Mouse (Mus musculus) natural killer cell, adult 2 months (primary cell): ENCODE measurements around the gene Dync1i2.

Experiments used
- DNase-seq, 2 experiments: peaks; one replicate each; pipeline ENCODE4 v3.0.0; 2022; ENCODE audit warnings: low spot score in 2 of 2

The Dync1i2 gene

DNA sequence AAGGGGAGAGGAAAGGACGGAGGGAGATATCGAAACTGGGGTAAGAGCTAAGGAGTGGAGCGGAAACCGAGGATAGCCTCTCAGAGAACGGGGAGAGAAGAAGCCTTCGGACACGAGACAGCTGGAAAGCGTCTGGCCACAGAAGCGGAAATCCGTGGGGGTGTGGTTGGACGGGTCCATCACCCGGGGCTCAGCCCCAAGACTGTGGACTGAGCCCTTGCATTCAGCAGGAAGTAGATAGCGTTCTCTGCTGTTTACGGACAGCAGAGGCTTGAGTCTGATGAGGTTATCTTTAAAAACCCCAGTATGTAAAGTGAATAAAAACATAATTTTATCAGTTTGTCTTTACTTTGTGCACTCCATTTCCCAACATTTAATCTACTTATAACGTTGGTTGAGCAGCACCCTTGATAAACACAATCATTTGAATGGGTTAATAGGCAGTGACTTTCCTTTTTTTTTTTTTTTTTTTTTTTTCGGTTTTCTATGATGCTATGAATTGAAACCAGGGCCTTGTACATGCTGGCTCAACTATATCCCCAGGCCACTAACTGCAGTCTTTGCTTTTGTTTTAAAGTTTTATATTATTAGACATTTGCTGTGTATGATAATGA lies 7.6 kb upstream of the Dync1i2 start:
- no peak for DNase-seq

DNA sequence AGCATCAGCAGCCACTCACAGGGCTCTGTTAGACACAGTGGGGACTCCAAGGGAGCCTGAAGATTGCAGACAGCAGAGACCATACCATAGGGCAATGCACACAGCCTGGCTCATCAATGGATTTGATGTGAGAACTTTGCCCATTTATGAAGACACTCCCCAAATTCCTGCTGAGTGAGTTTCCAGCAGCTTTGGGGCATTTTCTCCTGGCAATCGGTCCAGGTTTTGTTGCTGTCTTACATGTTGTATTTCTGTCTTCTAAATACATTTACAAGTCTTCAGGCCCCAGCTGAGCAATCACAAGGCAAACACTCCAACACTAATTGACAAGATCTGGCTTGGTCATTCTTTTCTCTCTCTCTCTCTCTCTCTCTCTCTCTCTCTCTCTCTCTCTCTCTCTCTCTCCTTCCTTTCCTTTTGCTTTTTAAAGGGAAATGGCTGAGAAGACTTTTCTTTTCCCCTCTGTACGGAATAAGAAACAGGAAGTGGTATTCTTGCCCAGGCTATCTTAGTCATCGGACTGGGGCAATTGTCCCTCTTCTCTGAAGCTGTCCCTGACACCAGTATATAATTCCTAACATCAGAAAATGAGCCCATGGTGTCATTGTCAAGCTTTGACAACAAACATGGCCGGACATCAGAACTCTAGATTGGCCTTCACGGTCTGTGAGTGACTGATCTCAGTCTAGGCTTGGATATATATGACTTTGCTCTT lies 2.3 kb upstream of the Dync1i2 start:
- no peak for DNase-seq

DNA sequence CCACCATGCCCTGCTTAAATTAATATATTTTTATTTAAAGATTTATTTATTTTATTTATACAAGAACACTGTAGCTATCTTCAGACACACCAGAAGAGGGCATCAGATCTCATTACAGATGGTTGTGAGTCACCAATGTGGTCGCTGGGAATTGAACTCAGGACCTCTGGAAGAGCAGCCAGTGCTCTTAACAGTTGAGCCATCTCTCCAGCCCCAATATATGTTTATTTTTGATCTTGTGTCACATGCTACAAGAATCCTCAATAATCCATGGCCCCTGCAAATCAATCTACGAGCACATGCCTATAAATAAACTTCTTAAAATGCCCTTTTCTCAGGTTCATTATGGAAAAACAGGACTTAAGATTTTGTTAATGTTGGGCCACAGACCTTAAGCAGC lies 410 bp upstream of the Dync1i2 start:
- no peak for DNase-seq

DNA sequence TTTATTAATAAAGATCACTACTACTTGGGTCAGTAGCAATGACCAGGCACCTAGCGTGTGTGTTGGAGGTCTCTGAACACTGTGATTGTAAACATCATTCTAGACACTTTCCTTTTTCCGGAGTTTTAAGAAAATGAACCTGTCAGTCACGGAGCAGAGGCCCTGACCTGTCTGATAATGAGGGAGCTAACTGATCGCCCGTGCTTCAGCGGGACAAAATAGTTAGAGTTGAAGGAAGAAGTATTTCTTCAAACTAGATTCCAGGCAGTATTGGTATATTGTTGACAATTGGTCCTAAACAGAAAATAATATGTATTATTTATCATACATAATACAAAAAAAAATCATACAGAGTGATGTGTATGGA lies 837 bp downstream of the Dync1i2 start:
- DNase-seq = no peak

DNA sequence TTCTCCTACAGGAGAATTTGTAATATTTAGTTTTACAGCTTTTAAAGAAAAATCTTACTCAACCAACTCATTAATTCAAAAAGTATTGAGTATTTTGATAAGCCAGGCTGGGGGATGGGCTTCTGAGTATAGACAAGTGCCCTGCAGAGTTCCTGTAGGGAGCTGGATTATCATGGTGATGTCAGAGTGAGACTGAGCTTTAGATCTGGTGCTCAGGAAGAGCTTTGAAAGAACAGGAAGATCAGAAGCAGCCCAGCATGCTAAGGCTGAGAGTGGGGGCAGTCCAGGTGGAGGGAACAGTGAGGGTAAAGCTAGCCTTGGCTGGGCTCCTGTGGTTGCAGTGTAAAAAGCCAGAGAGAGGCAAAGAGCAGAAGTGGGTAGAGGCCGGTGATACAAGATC lies 9.5 kb downstream of the Dync1i2 start:
- peak; percentile 4 to 30 for DNase-seq

DNA sequence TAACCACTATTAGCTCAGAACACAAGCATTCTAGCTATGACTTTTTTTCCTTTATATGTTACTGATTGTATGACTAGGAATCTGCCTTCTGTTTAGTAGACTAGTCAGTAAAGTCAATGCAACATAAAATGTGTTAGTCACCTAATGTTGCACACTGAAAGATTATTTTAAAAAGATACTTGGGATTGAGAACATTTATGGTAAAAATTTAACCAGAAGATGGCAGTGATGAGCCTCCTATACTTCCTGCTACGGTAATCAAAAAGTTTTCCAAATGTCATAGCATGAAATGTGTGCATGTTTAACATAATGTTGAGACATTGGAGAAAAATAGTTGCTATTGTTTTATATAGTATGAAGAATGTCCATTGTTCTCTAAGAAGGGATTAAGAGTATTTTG lies 15.9 kb downstream of the Dync1i2 start:
- no peak for DNase-seq

DNA sequence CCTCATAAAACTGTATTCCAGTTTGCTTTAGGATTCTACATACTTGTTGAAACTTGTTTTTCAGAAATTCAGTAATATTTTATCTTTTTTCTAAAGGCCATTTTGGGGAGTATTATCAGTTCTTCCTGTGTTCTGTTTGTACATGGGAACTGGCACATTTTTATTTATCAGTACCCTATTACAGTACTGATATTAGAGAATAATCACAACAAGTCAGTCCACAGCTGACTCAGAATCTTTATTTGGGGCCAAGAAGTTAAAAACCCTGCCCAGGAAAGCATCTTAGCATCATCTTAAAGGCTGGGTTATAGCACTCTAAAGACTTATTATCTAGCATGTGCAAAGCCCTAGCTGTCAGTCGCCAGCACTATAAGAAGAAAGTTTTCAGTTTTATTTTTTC lies 18.1 kb downstream of the Dync1i2 start:
- DNase-seq = no peak

DNA sequence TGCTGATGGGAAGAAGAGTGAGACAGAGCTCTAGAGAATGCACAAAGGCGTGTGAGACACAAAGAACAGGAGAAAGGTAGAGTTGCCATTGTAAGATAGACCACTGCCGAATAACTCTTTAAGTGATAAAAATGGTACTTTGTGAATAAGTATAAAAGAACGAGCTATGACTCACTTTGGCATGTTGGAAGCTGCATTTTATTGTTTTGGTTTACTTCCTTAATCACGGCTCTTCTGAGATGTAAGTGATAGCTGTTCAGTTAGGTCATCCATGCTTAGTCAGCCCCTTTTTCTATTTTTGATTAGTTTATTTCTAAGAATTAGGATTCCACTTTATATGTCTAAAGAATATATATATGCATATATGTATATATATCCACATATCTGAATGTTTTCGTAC lies 20.4 kb downstream of the Dync1i2 start:
- no peak for DNase-seq

DNA sequence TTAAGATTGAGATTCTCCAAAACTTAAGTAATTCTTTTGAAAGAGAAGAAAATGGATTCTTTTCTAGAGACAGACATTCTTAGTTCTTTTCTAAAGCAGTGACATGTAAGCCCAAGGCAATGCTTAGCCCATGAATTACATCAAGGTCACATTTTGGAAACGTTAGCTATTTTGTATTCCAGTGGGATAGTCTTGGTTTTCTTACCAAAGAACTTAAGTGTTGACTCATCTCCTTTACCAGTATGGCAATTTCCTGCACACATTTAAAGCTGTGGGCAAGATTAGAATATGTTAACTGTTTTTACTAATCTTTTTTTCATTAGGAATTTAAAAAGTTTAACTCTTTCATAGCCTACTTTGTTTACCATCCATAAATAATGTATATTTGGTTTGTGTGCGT lies 21.5 kb downstream of the Dync1i2 start:
- DNase-seq = no peak

DNA sequence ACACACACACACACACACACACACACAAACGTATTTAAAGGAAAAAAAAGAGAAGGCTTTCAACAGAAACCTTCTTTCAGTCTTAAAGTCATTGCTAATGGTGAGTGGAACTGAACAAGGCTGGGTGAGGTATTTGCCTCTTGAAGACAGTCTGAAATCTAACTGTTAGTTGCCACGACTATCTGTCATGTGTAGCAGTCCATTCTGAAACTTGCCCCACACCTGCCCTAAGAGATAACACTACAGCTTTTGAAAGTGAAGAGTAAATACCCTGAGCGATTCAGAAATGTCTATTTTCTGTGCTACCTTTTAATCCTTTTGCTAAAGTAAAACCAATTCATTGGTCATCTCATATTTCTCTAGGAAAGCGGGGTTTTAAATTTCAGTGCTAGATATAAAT lies 23.9 kb downstream of the Dync1i2 start:
- no peak for DNase-seq

DNA sequence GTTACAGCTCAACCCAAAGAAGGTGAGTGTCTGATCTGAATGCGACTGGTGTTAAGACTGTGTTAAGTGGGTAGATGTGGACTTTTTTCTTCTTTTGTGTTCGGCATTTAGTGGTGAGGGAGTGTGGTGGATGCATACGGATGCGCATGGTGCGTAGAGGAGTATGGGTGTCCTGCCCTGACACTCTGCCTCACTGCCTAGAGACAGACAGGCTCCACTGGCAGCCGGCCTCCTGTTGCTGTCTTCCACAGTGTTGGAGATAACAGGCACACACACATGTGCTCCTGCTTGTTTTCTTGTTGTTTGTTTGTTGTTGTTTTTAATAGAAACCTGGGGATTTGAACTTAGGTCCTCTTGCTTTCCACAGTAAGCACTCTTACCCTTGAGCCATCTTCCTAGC lies 24.5 kb downstream of the Dync1i2 start:
- no peak for DNase-seq

DNA sequence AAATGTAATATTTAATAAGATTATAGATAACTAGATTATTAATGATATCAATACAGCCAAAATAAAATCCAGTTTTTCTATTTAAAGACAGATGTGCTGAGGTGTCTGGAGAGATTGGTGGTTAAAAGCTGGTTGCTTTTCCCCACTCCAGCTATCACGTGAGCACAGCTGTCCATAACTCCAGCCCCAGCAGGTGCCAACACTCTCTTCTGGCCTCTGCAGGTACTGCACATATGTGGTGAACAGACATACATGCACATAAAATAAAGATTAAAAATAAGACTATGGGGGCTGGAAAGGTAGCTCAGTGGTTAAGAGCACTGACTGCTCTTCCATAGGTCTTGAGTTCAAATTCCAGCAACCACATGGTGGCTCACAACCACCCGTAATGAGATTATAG lies 30.0 kb downstream of the Dync1i2 start:
- no peak for DNase-seq

DNA sequence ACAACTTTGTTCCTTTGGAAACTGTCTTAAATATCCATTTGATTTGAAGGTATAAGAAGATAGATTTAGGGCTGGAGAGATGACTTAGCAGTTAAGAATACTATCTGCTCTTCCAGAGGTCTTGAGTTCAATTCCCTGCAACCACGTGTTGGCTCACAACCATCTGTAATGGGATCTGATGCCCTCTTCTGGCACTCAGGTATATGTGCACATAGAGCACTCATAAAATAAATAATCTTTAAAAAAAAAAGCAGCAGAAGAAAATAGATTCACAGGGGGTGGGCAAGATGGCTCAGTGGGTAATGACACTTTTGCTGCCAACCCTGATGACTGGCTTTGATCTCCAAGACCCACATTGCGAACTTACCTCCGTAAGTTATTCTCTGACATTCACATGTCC lies 30.7 kb downstream of the Dync1i2 start:
- no peak for DNase-seq

DNA sequence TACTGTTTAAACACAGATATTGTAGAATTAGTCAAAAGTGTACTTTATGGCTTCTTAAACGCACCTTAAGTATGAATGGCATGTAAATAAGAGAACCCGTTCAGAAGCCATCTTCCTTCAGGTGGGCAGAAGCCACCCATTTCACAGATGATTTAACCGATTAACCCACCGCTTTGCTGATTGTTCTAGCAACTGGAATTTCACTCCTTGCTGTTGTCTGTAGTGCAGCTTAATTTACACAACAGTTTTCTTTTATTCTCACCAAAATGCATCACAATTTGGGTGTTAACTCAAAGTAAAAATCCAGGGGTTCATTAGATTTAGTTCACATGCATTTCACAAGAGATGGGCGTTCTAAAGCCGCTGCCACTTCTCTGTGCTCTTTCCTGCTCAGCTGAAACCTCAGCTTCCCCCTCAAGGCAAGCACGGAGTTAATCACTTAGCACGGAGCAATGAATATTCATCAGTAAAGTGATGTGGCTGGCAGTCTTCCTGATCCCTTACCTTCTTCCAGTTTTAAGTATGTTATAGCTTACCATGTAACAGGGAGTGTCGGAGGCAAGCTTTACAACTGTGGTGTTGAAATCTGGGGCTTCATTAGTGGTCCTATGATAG lies 31.7 kb downstream of the Dync1i2 start:
- DNase-seq = no peak

DNA sequence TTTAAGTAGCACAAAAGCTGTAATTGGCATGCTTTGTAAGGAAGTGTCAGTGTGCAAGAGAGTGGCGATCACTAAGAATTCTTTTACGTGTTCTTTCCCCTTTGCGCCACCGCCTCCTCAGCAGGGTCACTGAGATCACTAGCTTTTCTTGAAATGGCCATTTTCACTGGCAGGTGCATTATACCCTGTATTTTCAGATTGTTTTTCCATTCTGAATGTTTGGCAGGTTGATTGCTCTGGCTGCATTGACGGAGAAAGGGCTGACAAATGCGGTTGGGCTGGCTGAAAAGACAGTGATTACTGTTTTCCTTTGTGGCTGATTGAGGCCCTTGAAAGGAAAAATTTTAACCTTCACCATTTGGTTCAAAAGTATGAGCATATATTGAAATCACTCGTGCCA lies 33.3 kb downstream of the Dync1i2 start:
- no peak for DNase-seq

DNA sequence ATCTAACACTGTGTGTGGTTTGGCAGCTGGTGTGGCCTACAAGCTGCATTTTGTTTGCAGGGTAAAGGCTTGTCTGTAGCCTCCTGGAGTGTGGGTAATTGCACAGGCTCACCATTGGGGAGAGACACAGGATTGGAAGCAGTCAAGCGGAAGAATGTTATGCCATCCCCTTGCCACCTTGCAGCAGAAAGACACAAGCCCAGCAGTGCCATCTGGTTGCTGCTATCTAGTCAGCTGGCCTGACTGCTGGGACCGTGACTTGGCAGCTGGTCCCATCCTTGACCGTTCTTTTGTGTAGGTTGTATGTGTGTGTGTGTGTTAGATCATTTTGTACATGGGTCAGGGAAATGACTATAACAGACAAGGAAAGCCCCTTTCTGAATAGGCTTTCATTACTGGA lies 33.9 kb downstream of the Dync1i2 start:
- no peak for DNase-seq

DNA sequence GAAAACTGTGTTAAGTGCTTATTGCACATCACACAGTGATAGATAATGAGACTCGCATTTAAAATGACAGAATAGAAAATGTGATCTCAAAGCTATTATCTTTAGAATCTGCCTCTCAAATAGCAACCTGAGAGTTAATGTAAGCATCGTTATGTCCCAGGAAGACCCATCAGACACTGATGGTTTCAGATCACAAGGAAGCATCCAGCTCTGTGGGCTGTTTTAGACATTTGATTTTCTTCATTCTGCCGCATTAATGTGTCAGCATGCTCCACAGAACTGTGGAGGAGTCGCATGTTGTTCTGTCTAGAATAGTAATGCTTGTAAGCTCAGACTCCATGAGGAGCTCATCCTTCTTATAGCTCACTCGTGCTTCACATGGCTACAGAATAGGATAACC lies 34.6 kb downstream of the Dync1i2 start:
- DNase-seq = no peak

DNA sequence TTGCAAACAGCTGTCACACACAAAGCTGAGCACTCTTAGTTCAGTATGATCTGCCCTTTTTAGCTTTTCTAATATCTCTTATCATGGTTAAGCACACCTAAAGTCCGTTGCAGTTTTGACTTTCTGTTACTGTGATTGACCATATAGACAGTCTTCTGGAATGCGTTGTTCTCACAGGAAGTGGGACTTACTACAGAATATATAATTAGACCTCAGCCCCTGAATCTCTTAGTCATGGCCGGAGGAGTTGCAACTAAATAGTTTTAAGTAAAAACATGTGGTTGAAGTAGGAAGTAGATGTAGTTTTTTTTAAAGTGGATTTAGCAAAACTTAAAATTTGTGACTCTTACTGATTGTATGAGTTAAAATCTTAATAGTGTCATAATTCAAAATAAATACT lies 36.6 kb downstream of the Dync1i2 start:
- DNase-seq = no peak

DNA sequence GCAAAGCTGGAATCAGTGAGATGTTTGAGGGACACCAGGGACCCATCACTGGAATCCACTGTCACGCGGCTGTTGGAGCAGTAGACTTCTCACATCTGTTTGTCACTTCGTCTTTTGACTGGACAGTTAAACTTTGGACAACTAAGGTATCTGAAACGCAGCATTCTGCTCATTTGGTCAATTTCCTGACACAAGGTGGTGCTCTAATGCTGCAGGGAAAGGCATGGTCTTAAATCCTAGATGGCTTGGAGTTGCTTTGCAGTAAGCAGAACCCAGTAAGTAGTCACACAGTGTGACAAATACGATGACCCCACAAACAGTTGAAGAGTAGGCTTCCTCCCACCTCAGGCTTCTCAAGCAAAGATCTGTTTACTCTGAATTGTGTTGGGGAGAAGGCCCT lies 39.3 kb downstream of the Dync1i2 start:
- no peak for DNase-seq

DNA sequence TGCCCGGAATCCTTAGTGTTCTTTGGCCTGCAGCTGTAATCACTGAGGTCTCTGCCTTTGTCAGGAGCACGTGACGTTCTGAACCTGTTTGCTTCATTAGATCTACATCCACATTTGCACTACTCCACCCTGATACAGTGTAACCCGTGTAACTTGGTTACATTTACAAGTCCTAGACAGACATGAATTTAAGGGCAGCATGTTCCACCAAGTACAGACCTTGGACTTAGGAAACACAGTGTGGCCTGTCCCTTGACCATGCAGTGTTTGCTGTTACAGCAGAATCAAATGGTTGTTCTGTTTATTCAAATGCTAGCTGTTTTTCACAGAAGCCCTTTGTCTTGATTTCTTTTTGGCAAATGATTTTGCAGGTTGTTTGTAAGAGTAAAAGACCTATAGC lies 43.3 kb downstream of the Dync1i2 start:
- no peak for DNase-seq

DNA sequence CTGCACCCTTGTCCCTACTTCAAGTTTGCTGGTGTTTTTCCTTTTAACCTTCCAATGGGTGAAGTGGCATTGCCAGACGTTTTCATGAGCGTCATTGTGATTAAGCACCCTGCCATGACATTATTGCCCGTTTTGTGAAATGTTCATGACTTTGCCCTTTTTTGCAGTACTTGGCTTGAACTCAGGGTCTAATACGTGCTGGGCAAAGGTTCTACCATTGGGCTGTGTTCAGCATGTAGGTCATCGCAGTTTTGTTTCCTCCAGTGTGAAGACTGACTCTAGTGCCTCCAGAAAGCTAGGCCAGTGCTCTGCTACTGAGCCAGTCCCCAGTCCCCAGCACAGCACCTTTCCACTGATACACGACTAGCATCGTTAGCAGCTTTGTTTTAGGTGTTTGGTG lies 45.1 kb downstream of the Dync1i2 start:
- no peak for DNase-seq

DNA sequence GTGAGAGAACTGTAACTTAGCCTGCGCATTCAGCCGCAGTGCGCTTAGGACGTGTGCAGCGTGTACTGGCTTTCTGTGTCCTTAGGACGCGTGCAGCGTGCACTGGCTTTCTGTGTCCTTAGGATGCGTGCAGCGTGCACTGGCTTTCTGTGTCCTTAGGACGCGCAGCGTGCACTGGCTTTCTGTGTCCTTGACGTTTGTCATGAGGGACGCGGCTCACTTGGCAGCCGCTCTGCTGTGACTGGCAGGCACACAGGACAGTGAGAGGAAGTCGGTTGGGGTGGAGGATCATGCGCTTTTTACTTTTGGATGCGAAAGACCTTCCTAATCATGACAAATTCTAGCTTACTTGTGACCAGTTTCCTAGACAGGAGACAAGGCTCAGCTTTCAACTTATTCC lies 53.1 kb downstream of the Dync1i2 start:
- DNase-seq = no peak

DNA sequence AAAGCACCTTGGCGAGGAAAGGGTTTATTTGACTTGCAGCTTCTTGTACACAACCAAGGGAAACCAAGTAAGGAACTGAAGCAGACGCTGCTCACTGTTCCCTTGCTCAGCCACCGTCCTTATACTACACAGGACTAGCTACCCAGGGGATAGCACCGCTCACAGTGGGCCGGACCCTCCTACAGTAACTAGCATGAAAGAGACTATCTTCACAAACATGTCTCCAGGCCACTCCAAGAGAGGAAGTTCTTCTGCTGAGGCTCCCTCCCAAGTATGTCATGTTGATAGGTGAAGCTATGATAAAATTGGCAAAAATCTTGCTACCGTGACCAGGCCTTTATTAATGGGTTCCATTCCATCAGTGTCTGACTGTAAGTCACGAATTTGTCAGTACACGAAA lies 57.2 kb downstream of the Dync1i2 start:
- no peak for DNase-seq

DNA sequence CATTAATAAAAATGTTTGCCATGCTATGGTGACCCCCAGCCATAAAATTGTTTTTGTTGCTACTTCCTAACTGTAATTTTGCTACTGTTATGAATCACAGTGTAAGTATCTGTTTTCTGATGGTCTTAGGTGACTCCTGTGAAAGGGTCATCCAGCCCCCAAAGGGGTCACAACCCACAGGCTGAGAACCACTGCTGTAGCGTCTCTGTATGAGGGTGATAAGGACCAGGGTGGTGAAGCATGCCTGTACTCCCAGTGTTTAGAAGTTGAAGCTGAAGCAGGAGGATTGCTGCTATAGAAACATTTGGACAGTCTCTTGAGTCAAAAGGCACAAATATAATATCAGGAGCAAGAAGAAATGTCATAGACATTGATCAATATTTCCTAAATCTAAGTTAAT lies 57.8 kb downstream of the Dync1i2 start:
- DNase-seq = no peak
